Comparison of ENCODE assay signal across 8 mouse cellular contexts in genomic region chrX:71311229-71311628, GRCm38 (mm10). TPM values are rescaled to one million over a fixed set of nuclear protein-coding genes. Genes with fewer than 3 reads are reported as not detected.
A peak's percentile ranks its signal among the peaks of the same experiment; 100 is the strongest.
DNase-seq lines count a peak whose midpoint lies in the region; ATAC-seq and TF ChIP-seq lines count a peak whose summit lies in the region.

No protein-coding gene starts in this region.

- H3K27me3 ChIP-seq in neural tube, embryonic 12.5 days (replicated peaks), result no peaks in the 10 kb centered on the region

- H3K9ac ChIP-seq in neural tube, embryonic 12.5 days, result no peak overlapping the region

- H3K36me3 ChIP-seq in neural tube, embryonic 12.5 days, result no peaks in the 10 kb centered on the region

- no peaks in the 10 kb centered on the region for H3K4me1 ChIP-seq in embryonic fibroblast, embryonic 13.5 days (ENCODE audit: control insufficient read depth, insufficient read depth, low read length)
- no peaks in the 10 kb centered on the region for H3K4me1 ChIP-seq in neural tube, embryonic 12.5 days

- no peak overlapping the region for H3K4me3 ChIP-seq in embryonic fibroblast, embryonic 13.5 days (ENCODE audit: insufficient read depth, low read length)
- H3K4me3 ChIP-seq in neural tube, embryonic 12.5 days, result no peak overlapping the region

- 0 out of 2 replicates have a peak, but pooled peaks have one; percentile 33 for ATAC-seq in neural tube, embryonic 12.5 days (ENCODE audit: low FRiP score, low read depth)
- no peak for ATAC-seq in monocyte, adult 5-6 weeks (replicated peaks; ENCODE audit: insufficient number of reproducible peaks, low FRiP score, low TSS enrichment, poor library complexity, severe bottlenecking)

- H3K27ac ChIP-seq in embryonic fibroblast, embryonic 13.5 days (ENCODE audit: insufficient read depth, low read length), result no peak overlapping the region
- no peak overlapping the region for H3K27ac ChIP-seq in neural tube, embryonic 12.5 days

- peak; percentile 22 for DNase-seq in urinary bladder, postnatal 25 days (ENCODE audit: low spot score)
- no peak for DNase-seq in urinary bladder, postnatal 4 days (ENCODE audit: low spot score in 2 of 2)
- DNase-seq in brain, adult 2 months (ENCODE audit: low read depth, low spot score), result peak; percentile 83
- DNase-seq in induced T-regulatory cell, adult 2 months (ENCODE audit: low read depth), result peak; percentile 67
- DNase-seq in left cerebral cortex, postnatal 4 days, result peak; percentile 42

- TF ChIP-seq POLR2A in embryonic fibroblast, embryonic 13.5 days (IDR thresholded peaks at IDR 0.05; ENCODE audit: low read depth, low read length), result no peak

- intact Hi-C loops in left cerebral cortex, postnatal 4 days (cut with DNase I), result loop anchor here (5.0 to 10.0 kb wide), 2 partner anchors 259 to 726 kb away; partner anchors contain the start of gene Mamld1

- TF ChIP-seq CTCF in embryonic fibroblast, embryonic 13.5 days (IDR thresholded peaks at IDR 0.05; ENCODE audit: borderline replicate concordance, insufficient read depth, low read length), result 0 out of 2 replicates have a peak, but pooled peaks have one; percentile 8

- H3K9me3 ChIP-seq in neural tube, embryonic 12.5 days, result no peaks in the 10 kb centered on the region

- WGBS in neural tube, embryonic 12.5 days, result 41% methylated on average over 8 of the region's 8 CpGs

- H3K4me2 ChIP-seq in neural tube, embryonic 12.5 days (replicated peaks), result no peak overlapping the region

RNA-seq across cellular contexts. Expression of gene Mtmr1, which starts 53.3 kb away (rescaled TPM):
- 12.1 and 19.6 TPM in 2 replicates for polyA plus RNA-seq in embryonic fibroblast, embryonic 13.5 days (2011; ENCODE audit: insufficient read length, low read depth, missing spikeins)
- total RNA-seq in left cerebral cortex, postnatal 4 days (2021), result 10 to 100 TPM; 24.2 to 27.5 TPM
- polyA plus RNA-seq in neural tube, embryonic 12.5 days (2016; fragmentation: Nextera tagmentation; extraction: Ambion mirVana), result 16.8 and 19.4 TPM in 2 replicates
- 36.1 to 66.1 TPM (median 41.8 TPM) in 3 replicates for total RNA-seq in monocyte, adult 5-6 weeks (2017)

Comparison
In these comparisons a context has a peak if more than half of its experiments do, and no peak if none do; other contexts are left out.
1. DNase-seq: peak in urinary bladder, postnatal 25 days (single experiment), brain, adult 2 months (single experiment), induced T-regulatory cell, adult 2 months (single experiment) and left cerebral cortex, postnatal 4 days (single experiment); none in urinary bladder, postnatal 4 days (0 of 2).